Mouse (Mus musculus): ENCODE measurements around the gene Morc4.

The Morc4 gene

GRCm38 (mm10) chrX:139870938-139871791, at the start of gene Morc4:
Morc4 (minus strand) TSS chrX:139871677.
- DNase-seq, result peak; percentile 62

GRCm38 (mm10) chrX:139920572-139920971, 49.1 kb upstream of the Morc4 start:
- no peak for DNase-seq

DNA sequence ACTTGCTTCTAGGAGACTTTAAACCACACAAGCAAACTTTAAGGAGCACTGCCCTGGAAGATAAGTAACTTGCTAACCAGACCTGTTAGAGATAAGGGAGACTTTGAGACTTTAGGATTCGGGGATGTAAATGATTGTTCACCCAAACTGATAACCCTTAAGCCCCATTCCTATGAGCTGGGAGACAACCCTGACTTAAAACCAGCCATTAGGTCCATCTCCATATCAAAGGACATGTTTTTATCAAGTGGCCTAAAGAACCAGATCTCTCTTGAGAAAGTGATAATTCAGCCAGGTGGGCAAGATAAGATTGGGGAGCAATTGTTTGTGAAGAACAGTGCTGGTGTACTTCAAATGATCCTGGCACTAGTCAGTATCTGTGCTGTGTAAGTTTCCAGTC, 19.9 kb upstream of the Morc4 start:
- DNase-seq, result no peak

DNA sequence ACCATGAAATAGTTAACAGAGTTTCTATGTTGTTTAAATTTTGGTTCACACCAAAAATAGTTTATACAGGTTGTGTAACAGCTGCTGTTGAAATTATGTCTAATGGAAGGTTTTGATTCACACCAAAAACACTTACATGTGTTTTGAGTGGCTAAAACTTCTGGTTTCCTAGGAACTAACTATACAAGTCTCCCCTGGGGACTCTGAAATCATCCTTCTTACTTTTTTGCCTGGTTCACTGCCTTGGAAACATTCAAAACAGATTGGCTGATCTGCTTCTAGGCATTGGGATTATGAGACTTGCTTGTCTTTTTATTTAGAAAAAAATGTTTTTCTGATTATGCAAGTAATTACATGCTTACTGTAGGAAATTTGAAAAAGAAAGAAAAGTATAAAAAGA, 11.7 kb upstream of the Morc4 start:
- DNase-seq, result no peak

DNA sequence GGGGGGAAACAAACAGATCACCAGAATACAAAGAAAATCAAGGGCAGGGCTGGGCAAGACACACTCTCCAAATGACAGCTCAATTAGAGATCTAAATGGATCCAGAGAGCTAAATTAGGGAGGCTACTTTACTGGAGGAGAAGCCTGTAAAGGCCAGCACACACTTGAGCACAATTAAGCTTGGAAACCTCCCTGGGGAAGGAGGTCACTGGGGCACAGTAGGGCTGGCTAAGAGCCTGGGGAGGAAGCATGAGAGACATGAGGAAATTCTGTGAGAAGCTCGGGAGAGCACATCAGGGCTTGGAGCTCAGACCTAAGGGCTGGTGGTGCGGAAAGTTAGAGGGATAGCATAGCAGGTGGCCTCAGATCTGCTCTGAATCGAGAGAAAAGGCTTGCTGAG, 6.5 kb upstream of the Morc4 start:
- DNase-seq, result no peak

- no peak for DNase-seq
These were observed 5.6 kb upstream of the Morc4 start for GRCm38 (mm10) chrX:139877105-139877504.

GRCm38 (mm10) chrX:139870300-139870711, 1.2 kb downstream of the Morc4 start:
- DNase-seq, result peak; percentile 54

DNA sequence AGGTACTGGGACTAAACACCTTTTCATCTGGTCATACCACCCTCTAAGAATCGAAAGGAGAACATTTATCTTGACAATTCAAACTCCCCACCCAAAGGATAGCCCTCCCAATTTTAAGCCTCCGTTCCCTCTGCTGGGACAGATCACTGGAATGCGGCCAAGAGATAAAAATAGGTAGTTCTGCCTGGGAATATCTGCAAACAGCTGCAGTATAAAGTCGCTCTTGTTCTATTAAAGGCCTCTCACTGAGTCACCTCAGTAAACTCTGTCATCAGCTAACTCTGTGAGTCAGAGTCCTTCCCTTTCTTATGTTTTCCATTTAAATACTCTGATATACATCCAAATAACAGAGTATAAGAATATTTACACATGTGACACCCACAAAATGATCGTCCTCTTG, 12.1 kb downstream of the Morc4 start:
- DNase-seq, result no peak

- no peak for DNase-seq
These were observed 16.7 kb downstream of the Morc4 start for GRCm38 (mm10) chrX:139854795-139855194.

GRCm38 (mm10) chrX:139841091-139841490, 30.4 kb downstream of the Morc4 start:
- DNase-seq, result no peak

DNA sequence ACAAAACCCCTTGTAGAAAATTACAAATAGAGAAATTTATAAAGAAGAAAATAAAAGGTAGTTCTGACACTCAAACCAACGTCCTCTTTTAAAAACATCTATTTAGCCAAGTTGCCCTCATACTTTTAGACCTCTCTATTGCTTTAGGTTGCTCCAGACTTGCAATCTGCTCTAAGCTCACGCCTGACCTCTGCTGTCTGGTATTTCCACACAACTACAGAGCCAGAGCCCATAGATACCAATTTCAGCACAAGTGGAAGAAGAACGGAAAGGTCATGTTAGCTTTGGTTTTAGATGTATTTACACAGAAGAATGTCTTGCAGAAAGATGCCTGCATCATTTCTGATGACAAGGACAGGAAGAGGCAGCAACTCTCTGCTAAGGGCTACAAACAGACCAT, 32.4 kb downstream of the Morc4 start:
- DNase-seq, result no peak

DNA sequence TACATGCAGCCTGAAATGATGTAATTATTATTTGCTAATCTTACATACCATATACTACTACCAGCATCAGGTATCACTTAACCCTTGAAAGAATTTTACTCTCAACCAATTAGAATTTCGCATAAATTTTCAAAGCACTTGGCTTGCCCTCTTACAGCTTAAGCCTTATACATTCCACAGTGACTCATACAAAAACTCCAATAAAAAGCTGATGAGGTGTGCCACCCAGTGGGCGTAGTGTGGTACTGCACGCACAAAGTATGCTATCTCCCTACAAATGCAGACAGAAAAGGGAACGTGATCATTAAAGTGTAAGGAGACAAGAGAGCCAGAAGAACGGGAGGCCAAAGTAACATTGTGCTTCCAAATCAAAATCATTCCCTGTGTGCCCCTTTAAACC, 39.0 kb downstream of the Morc4 start:
- DNase-seq, result peak; percentile 56

DNA sequence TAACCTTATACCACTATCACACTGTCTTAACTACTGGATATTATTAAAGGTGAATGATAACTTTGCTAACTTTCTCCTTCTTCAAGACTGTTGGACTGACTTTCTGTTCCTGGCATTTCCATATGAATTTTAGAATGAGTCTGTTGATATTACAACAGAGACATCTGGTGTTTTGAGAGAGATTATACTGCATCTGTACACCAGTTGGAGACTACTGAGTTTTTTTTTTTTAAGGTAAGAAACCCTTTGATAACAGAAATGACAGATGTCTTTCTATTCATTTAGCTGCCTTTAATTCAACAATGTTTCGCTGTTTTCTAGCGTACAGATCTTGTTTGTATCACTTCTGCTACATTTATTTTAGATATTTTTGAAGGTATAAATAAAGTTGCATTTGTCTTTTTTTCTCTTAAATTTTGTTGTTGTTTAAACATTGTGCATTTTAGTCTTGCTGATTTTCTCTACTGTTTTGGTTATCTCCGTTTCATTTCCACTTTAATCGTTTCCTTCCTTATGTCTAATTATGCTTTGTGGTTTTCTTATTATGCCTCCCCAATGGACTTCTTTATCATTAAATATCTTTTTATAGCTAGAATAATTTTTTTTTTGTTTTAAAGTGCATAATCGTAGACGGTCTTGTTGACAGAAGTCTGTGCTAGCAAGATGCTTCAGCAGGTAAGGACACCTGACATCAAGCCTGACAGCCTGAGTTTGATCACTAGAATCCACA, 42.9 kb downstream of the Morc4 start:
- DNase-seq, result no peak

GRCm38 (mm10) chrX:139826926-139827325, 44.6 kb downstream of the Morc4 start:
- no peak for DNase-seq

DNA sequence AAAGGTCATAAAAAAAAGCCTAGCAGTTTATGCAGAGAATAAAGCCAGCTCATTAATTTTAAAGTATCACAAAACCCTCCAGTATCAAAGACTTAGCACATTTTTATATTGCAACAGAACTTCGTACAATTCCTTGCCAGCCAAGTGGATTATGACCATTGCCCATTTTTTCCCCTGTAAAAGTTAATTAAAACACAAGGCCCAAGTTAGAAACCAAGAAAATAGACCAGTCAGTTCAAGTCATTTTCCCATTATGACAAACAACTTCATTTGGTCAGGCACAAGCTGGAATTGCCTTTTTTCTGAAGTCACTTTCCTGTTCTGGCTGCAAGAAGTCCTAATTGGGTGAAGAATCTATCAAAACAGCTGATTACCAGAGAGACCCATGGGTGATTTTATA, 46.1 kb downstream of the Morc4 start:
- no peak for DNase-seq

DNA sequence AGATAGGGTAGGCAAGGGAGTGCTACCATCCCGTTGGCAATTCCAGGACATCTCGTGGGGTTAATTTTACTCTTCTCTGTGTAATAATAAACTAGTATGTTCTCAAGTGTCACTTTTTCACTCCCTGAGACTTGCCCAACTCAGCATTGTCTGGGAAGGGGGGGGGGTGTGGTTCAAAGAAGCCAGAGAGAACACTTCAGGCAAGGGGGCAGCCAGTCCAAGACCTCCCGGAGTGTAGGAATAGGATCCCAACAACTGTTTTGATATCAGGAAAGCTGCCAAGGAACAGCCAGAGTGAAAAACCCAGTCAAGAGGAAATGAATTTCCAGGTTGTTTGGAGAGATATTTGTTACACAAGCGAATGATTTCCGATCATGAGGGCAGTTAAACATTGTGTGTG, 56.3 kb downstream of the Morc4 start:
- DNase-seq, result peak; percentile 32

DNA sequence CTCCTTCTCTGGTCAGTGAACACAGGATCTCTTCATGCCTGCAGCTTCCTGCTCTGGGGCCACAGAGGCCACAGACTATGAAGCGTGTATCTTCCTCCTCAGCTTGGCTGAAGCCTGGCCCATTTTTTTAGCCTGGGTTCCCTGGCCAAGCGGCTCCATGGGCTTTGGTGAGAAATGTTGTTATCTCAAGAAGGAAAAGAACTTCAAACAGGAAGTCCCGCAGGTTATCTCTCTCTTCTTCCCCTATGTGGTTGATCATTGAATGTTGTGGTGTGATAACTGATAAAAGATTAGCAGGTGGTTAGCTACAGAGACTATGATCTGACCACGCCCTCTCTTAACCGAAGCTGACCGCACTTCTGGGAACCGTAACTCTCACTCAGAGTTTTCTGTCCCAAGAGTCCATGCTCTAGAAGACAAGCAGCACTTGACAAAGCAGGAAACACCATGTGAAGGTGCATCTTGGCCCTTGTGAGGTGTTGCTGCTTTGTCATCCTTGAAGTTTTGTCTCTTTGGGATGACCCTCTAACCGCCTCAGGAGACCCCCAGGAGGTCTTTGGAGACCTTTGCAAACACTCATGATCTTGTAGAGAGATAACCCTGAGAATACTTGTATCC, 57.4 kb downstream of the Morc4 start:
- DNase-seq, result no peak

DNA sequence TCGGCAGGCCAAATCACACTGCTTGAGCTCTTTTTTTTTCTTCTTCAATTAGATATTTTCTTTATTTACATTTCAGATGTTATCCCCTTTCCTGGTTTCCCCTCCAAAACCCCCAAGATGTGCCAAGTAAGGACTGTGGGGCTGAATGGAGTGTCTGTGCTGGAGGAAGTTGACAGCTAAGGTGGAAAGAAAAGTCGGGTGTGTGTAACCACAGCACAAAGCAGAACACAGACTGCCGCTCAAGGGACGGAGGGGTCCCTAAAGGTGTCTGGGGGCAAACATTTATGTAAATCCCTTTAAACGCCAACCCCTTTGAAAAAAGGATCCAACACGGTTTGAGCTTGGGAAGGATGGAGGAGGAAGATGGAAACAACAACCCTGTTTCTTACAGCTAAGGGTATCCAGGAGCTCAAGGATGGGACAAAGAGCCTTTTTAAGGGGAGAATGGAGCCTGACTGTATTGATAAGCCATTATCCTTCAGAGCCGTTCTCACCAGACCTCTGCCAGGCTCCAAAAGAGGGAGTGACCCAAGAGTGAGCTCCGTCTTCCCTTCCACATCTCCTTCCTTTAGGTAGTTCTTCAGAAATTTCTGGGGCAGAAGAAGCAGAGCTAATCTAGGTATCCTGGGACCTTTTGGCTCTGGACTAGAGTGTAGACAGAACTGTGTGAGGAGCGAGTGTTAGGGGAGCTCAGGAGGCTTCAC, 58.0 kb downstream of the Morc4 start:
- DNase-seq, result no peak

- no peak for DNase-seq
These were observed 58.7 kb downstream of the Morc4 start for GRCm38 (mm10) chrX:139812636-139813298.

GRCm38 (mm10) chrX:139808501-139808900, 63.0 kb downstream of the Morc4 start:
- peak; percentile 44 for DNase-seq

- peak; percentile 57 for DNase-seq
These were observed 63.4 kb downstream of the Morc4 start for GRCm38 (mm10) chrX:139808085-139808484.

- DNase-seq, result no peak
These were observed 64.1 kb downstream of the Morc4 start for GRCm38 (mm10) chrX:139807391-139807790.

- DNase-seq, result peak; percentile 34
These were observed 65.6 kb downstream of the Morc4 start for GRCm38 (mm10) chrX:139805918-139806317.

All from kidney, adult 18-20 months (tissue).